Mouse (Mus musculus) cerebellum, adult 9-11 months (tissue): ENCODE measurements around the gene Cuta.

Experiments
- DNase-seq: peaks from one replicate; pipeline ENCODE4 v3.0.0; 2022

Cuta gene

DNA sequence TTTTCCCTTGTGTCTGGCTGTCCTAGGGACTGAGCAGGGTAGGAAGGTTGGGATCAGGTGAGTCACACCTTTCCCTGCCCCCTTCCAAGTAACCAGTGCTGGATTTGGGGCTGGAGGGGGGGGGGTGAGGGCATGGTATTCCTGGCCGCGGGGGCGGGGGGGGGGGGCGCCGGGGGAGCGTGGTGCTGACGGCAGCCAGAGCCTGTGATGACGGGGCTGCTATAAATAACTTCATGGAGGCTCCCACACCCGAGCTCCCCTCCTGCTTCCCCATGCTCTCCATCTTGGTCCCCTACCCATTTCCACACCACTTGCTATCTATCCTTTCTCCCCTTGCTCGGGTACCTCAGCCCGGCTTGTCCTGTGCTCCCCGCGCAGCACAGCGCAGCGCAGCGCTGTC, 14.4 kb upstream of the Cuta start:
- DNase-seq: no peak

DNA sequence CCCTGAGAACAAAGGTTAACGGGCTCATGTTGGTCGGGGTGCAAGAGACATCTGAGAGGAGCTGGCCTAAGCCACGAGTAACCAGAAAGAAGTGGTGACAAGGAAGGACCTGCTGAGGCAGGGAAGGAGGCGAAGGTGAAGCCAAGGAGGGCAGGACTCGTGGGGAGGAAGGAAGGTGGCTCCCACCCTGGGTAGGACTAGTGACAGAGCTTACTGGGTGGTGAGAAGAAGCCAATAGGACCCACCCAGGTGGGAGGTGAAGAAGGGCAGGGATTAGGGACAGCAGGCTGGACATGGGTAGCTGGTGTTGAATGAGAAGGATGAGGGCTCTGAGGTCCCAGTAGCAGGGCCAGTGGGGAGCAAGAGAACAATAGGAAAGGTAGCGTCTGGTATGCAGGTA, 13.8 kb upstream of the Cuta start:
- no peak for DNase-seq

GRCm38 (mm10) chr17:26951952-26952877, 12.8 kb upstream of the Cuta start:
- DNase-seq: no peak

GRCm38 (mm10) chr17:26951406-26951805, 12.0 kb upstream of the Cuta start:
- peak; percentile 61 for DNase-seq

DNA sequence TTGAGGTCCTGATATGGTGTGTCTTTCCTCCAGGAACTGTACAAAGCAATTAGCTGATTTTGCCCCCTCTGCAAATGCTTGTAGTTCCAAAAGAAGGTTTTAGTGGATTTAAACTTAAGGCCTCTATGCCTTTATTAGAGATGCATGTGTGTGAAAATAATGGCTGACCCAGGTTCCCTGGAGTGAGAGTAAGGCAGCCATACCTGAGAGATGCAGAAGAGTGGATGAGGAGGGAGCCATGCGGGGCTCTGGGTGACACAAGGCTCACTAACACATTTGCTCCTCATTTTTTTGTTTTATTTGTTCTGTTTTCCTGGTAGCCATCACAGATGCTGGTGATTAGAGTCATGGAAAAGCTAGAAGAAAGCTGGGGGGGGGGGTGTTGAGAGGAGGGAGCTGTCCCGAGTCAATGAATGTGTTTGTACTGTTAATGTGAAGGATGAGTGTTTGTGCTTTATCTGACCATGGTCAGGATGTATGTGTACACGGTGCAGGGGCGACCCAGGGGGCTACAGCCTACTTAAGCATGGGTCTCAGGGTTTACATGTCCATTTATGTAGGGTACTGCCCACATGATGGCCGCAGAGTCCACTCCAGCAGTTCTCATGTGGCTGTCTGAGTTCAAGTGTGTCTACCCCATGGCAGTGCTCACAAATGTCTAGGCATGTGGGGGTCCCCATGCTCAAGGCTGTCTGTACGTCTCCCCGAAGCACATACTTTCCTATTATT, 11.4 kb upstream of the Cuta start:
- DNase-seq: no peak

DNA sequence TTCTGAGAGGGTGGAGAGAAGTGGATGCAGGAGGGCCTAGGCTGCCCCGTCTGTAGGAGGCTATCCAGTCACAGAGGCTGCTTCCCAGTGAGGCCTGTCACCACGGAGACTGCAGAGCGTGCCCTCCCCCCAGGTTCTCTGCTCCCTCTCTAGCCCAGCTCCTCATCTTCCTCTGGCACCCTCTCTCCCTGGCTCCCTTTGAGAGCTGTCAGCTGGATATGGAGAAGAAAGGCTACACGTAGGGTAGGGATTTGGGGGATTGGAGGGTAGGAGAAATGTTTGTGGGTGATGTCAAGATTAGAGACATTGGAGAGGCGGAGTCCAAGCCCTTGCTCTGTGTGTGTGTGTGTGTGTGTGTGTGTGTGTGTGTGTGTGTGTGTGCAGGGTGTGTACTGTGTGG, 10.5 kb upstream of the Cuta start:
- no peak for DNase-seq

DNA sequence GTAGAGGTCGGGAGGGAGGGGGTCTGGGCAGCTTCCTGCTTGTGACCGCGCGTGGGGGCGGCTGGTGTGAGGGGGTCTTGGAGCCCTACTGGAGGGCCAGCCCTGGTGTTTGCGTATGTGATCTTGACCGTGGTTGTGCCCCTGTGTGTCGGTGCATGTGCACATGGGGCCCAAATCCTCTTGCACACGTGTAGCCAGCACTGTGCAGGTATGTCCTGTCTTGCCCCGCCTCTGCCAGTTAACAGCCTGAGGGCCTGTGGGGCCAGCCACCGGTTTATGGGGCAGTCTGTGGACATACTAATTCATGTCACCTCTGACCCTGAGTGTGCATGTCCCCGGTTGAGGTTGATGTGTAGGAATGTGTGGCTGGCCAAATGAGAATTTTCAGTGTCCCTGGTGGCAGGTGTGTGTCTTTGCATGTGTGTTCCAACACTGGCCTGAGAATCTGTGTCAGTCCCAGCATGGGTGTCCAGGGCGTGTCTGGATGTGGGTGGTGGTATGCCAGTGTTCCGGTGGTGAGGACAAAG, 9.7 kb upstream of the Cuta start:
- peak; percentile 67 for DNase-seq

- peak; percentile 68 for DNase-seq
Observed at GRCm38 (mm10) chr17:26948316-26949050, 9.1 kb upstream of the Cuta start.

- DNase-seq: peak; percentile 65
Observed at GRCm38 (mm10) chr17:26947231-26948100, 8.1 kb upstream of the Cuta start.

DNA sequence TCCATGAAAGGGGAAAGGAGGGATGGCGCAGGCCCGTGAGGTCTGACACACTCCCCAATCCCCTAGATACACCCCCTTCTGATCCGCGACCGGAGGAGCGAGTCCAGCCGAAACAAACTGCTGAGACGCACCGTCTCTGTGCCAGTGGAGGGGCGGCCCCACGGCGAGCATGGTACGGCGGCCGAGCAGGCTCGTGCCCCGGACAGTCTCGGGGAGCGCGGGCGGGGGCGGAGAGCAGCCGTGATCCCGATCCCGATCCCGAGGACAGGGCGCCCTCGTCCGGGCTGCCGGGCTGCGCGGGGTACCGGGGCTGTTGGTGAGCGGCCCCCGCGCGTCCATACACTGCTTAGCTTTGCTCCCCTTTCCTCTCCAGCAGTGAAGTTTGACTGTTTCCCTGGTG, 7.2 kb upstream of the Cuta start:
- peak; percentile 86 for DNase-seq

DNA sequence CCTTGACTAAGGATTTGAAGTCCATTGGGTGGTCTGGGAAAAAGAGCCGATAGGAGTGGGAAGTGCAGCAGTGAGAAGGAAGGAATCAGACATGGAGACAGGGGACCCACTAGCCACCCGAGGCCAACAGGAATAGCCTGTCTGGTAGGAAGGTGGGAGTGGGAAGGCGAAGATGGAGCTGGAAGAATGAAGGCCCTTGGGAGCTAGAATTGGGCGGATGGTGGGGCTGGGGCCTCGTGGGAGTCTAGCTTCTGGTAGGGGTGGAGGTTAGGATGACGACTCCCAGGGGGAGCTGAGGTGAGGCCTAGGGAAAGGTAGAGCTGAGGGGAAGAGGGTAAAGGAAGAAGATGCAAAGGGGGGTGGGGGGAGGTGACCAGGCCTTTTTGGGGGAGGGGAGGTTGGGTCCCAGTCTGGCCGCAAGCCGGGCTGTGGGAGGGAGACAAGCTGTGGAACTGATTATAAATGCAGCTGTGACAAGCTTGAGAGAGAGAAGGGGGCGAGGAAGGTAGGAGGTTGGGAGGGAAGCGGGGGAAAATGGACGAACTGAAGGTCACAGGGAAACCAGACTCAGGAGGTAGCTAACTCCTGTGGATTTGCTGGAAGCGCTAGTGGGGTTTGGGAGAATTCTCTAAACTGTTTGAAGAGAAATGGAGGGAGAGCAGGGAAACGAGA, 6.6 kb upstream of the Cuta start:
- peak; percentile 50 for DNase-seq

DNA sequence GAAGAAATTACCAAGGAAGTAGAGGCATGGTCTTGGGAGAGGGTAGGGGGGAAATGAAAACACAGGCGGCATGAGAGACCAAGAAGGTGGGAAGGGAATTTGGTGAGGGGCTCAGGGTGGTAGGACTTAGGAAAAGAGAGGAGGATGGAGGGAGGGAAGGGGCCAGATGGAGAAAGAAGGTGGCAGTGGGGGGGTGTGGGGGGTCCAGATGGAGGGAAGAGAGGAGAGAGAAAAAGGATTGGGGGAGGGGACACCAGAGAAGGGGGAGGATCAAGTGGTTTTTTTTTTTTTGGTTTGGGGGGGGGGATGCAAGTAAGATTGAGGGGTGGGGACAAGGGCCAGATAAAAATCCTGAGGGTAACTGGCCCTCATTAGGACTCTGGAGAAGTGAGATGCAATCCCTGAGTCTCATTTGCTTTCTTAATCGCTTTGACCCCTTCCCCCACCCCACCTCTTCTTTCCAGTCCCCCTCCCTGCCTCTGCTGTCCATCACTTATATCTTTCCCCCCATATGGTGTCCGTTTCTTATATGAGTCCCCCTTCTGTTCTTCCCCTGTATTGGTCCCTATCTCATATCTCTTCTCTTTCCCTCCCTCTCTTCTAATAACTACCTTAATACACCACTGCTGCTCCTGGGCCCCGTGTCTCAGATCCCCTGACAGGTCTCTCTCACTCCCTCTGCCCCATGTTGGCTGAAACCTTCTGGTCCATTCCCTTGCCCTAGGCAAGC, 2.6 kb upstream of the Cuta start:
- DNase-seq: no peak

DNA sequence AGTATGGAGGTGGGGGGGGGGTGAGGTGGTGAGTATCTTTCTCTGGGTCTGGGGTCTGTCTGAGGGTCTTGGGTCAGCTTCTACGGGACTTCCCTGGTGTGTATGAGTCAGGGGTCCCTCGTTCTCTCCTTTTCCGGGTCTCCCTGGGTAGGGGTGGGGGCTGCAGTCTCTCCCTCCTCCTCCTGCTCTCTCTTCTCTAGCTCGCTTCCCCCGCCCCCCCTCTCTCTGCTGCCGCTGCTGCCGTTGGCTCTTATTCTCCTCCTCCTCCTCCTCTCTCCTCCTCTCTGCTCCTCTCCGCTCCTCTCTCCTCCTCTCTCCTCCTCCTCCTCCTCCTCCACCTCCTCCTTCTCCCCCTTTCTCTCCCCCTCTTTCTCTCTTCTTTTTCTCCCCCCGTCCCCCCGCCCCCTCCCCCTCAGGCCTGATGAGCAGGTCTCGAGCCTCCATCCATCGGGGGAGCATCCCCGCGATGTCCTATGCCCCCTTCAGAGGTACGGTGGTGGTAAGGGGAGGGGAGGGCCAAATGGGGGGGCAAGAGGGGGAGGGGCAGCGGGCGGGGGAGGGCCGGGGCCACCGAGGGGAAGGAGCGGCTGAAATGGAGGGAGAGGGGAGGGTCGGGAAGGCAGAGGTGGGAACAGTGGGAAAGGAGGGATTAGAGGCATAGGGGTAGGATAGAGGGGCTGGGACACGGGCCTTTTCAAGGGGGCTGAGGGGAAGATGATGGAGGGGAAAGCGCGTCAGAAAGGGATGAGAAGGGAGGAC, 1.8 kb upstream of the Cuta start, which contains the start of gene Syngap1:
Syngap1 (plus strand) TSS at position 223 of the 759 bp plus-strand sequence.
- peak; percentile 79 for DNase-seq

GRCm38 (mm10) chr17:26939973-26940300, 568 bp upstream of the Cuta start:
- DNase-seq: no peak

- peak; percentile 82 for DNase-seq
Observed at GRCm38 (mm10) chr17:26938731-26939130, 638 bp downstream of the Cuta start.

DNA sequence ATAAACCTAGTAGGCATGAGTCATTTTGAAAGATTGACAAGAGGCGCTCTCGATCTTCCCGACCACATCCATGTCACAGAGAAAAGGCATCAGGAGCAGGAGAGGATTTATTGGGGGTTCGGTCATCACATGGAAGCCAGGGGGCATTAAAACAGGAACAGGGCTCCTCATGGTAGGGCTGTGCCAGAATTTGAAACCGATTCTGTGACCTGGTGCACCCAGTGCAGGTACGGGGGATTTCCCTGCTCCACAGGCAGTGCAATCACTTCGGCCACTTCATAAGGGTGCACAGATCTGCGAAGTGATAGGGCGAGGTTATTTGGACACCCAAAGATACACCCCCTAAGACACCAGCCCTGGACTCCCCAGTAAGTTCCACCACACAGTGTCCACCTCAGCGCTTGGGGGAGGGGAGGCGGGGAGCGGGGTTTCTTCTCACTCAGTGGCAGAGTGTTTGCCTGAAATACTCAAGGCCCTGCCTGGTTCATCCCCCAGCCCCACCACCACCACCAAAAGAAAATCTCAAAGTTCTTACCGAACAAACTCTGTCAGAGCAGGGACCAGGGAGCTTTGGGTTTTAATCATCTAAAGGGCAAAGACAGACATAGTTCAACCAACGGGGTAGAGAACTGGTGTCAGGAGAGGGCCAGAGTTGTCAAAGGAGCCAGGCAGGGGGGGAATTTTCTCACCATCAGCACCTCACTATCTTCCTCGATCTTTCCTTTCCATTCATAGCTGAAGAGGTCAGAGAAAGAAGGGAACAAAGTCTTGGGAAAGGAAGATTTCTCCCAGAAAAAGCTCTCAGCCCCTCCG, 1.3 kb downstream of the Cuta start:
- DNase-seq: peak; percentile 60

- peak; percentile 70 for DNase-seq
Observed at GRCm38 (mm10) chr17:26936921-26937695, 2.3 kb downstream of the Cuta start.

- peak; percentile 63 for DNase-seq
Observed at GRCm38 (mm10) chr17:26936453-26936852, 2.9 kb downstream of the Cuta start.
